25 mouse cellular contexts compared by ENCODE assay signal in genomic region chr11:60387944-60388343, GRCm38 (mm10). TPM values are rescaled to one million over a fixed set of nuclear protein-coding genes. Genes with fewer than 3 reads are reported as not detected.
DNase-seq lines count a peak whose midpoint lies in the region; ATAC-seq and TF ChIP-seq lines count a peak whose summit lies in the region.
"Had no signal": no experiment of that assay in that cellular context is flagged by ENCODE, and none has a peak within 500 bp of the region (broad histone marks: within the 10 kb centered on the region; RNA-seq: fewer than 3 reads in every experiment).

No protein-coding gene starts in this region.

- no peaks in the 10 kb centered on the region for H3K36me3 ChIP-seq in kidney, embryonic 16.5 days (ENCODE audit: insufficient read depth, low read length)
- H3K36me3 ChIP-seq in intestine, postnatal 0 days (ENCODE audit: control insufficient read depth, insufficient read depth), result no peaks in the 10 kb centered on the region
- H3K36me3 ChIP-seq in small intestine, adult 2 months (ENCODE audit: control insufficient read depth, insufficient read depth, low read length), result no peaks in the 10 kb centered on the region
- H3K36me3 ChIP-seq in forebrain, embryonic 15.5 days, result no peaks in the 10 kb centered on the region
- H3K36me3 ChIP-seq: embryonic facial prominence, embryonic 10.5 days; embryonic facial prominence, embryonic 12.5 days; G1E had no signal

- no peaks in the 10 kb centered on the region for H3K27me3 ChIP-seq in kidney, embryonic 16.5 days (ENCODE audit: insufficient read depth, low read length)
- no peaks in the 10 kb centered on the region for H3K27me3 ChIP-seq in intestine, postnatal 0 days (replicated peaks; ENCODE audit: control insufficient read depth, insufficient read depth, low read length)
- H3K27me3 ChIP-seq in small intestine, adult 2 months (ENCODE audit: control insufficient read depth, insufficient read depth, low read length), result no peaks in the 10 kb centered on the region
- H3K27me3 ChIP-seq in forebrain, embryonic 15.5 days, result no peaks in the 10 kb centered on the region
- H3K27me3 ChIP-seq: CH12.LX; embryonic facial prominence, embryonic 12.5 days; forebrain, embryonic 13.5 days; Patski had no signal

- 88% methylated on average over 2 of the region's 2 CpGs for WGBS in kidney, embryonic 16.5 days
- WGBS in intestine, postnatal 0 days, result 38% methylated on average over 2 of the region's 2 CpGs
- 30% methylated on average over 2 of the region's 2 CpGs for WGBS in small intestine, adult 2 months
- 88% methylated on average over 2 of the region's 2 CpGs for WGBS in forebrain, embryonic 15.5 days

- TF ChIP-seq POLR2A in small intestine, adult 2 months (IDR thresholded peaks at IDR 0.05; ENCODE audit: low read depth, low read length), result no peak

- no peak for TF ChIP-seq CTCF in intestine, postnatal 0 days (IDR thresholded peaks at IDR 0.05; ENCODE audit: low read depth)
- no peak for TF ChIP-seq CTCF in small intestine, adult 2 months (IDR thresholded peaks at IDR 0.05; ENCODE audit: extremely low read depth, insufficient read length, insufficient replicate concordance, low read depth, low read length)

- H3K4me1 ChIP-seq in kidney, embryonic 16.5 days (ENCODE audit: insufficient read depth, low read length), result no peaks in the 10 kb centered on the region
- H3K4me1 ChIP-seq in intestine, postnatal 0 days (replicated peaks; ENCODE audit: control insufficient read depth, insufficient read depth, low read length), result peaks cover 8% of the 10 kb centered on the region
- H3K4me1 ChIP-seq in small intestine, adult 2 months (ENCODE audit: control insufficient read depth, insufficient read depth, insufficient read length, low read length), result peaks cover 19% of the 10 kb centered on the region
- peaks cover 20% of the 10 kb centered on the region for H3K4me1 ChIP-seq in forebrain, embryonic 15.5 days

- no peak overlapping the region for H3K27ac ChIP-seq in kidney, embryonic 16.5 days (ENCODE audit: low read length)
- H3K27ac ChIP-seq in intestine, postnatal 0 days (ENCODE audit: low read depth, low read length), result peak overlapping the region; percentile 81
- peak overlapping the region; percentile 83 for H3K27ac ChIP-seq in small intestine, adult 2 months (ENCODE audit: insufficient read depth, low read depth, low read length)
- H3K27ac ChIP-seq in forebrain, embryonic 15.5 days (replicated peaks), result no peak overlapping the region
- H3K27ac ChIP-seq: embryonic facial prominence, embryonic 10.5 days; embryonic facial prominence, embryonic 12.5 days; forebrain, embryonic 13.5 days had no signal

- H3K4me3 ChIP-seq in kidney, embryonic 16.5 days (ENCODE audit: low read length), result no peak overlapping the region
- H3K4me3 ChIP-seq in intestine, postnatal 0 days (ENCODE audit: low read depth, low read length), result no peak overlapping the region
- no peak overlapping the region for H3K4me3 ChIP-seq in small intestine, adult 2 months (ENCODE audit: low read depth, low read length)
- H3K4me3 ChIP-seq in forebrain, embryonic 15.5 days, result no peak overlapping the region
- H3K4me3 ChIP-seq: embryonic facial prominence, embryonic 10.5 days; embryonic facial prominence, embryonic 12.5 days; forebrain, embryonic 13.5 days had no signal

- no peak for ATAC-seq in kidney, embryonic 16.5 days (ENCODE audit: low FRiP score, low TSS enrichment)
- ATAC-seq in intestine, postnatal 0 days, result peak; percentile 93
- ATAC-seq in forebrain, embryonic 15.5 days (replicated peaks), result no peak
- ATAC-seq in granulocyte monocyte progenitor cell, adult 5-6 weeks (replicated peaks; ENCODE audit: poor library complexity, severe bottlenecking), result no peak
- ATAC-seq: activated CD4-positive, CD25-positive, alpha-beta regulatory T cell, adult 4 months; CD4-positive, CD25-positive, alpha-beta regulatory T cell, adult 4 months; forebrain, embryonic 13.5 days; Patski had no signal

- no peak overlapping the region for H3K9ac ChIP-seq in kidney, embryonic 16.5 days (replicated peaks; ENCODE audit: low read length)
- no peak overlapping the region for H3K9ac ChIP-seq in intestine, postnatal 0 days (ENCODE audit: low read depth, low read length)
- H3K9ac ChIP-seq in forebrain, embryonic 15.5 days (replicated peaks), result no peak overlapping the region
- H3K9ac ChIP-seq: embryonic facial prominence, embryonic 12.5 days; forebrain, embryonic 13.5 days had no signal

- H3K4me2 ChIP-seq in kidney, embryonic 16.5 days (replicated peaks; ENCODE audit: low read depth, low read length), result no peak overlapping the region
- no peak overlapping the region; the same call in none of the 2 replicates for H3K4me2 ChIP-seq in intestine, postnatal 0 days (replicated peaks; ENCODE audit: low read depth)
- H3K4me2 ChIP-seq in forebrain, embryonic 15.5 days (replicated peaks), result no peak overlapping the region
- H3K4me2 ChIP-seq: embryonic facial prominence, embryonic 12.5 days; forebrain, embryonic 13.5 days had no signal

- no peaks in the 10 kb centered on the region for H3K9me3 ChIP-seq in kidney, embryonic 16.5 days (ENCODE audit: low read length)
- H3K9me3 ChIP-seq in intestine, postnatal 0 days (ENCODE audit: control insufficient read depth), result no peaks in the 10 kb centered on the region
- no peaks in the 10 kb centered on the region for H3K9me3 ChIP-seq in forebrain, embryonic 15.5 days
- H3K9me3 ChIP-seq: embryonic facial prominence, embryonic 10.5 days; embryonic facial prominence, embryonic 12.5 days; forebrain, embryonic 13.5 days; G1E had no signal

- peak; percentile 7 for DNase-seq in kidney, adult 11 months
- peak; percentile 17 for DNase-seq in kidney, adult 9 months
- DNase-seq in kidney, postnatal 14 days, result no peak
- DNase-seq: adrenal gland, adult 8-10 months; adrenal gland, postnatal 14 days; adrenal gland, postnatal 36 days; B cell, adult 2 months; cerebellum, adult 11-12 months; cerebellum, adult 2 months; cerebellum, adult 9-10 months; cerebellum, postnatal 10 days; cerebellum, postnatal 25 days had no signal

RNA-seq across cellular contexts. Expression of gene Gid4, which starts 29.0 kb away (rescaled TPM):
- polyA plus RNA-seq in kidney, embryonic 16.5 days (2015; fragmentation: Nextera tagmentation; extraction: Ambion mirVana), result 26.5 and 26.6 TPM in 2 replicates
- 11.3 and 12.2 TPM in 2 replicates for polyA plus RNA-seq in intestine, postnatal 0 days (2015; fragmentation: Nextera tagmentation; extraction: Ambion mirVana)
- polyA plus RNA-seq in small intestine, adult 2 months (2012; rRNA removed), result 7.6 and 13.8 TPM in 2 replicates
- 27.0 and 27.8 TPM in 2 replicates for polyA plus RNA-seq in forebrain, embryonic 15.5 days (2015; fragmentation: Nextera tagmentation; extraction: Ambion mirVana)
- 22.3 and 25.4 TPM in 2 replicates for total RNA-seq in granulocyte monocyte progenitor cell, adult 5-6 weeks (2014; fragmentation: Nextera tagmentation)
- 28.5 and 29.5 TPM in 2 replicates for total RNA-seq in granulocyte monocyte progenitor cell, adult 5-6 weeks (2017)

RNA-seq across cellular contexts. Expression of gene Atpaf2, which starts 30.3 kb away (rescaled TPM):
- polyA plus RNA-seq in kidney, embryonic 16.5 days (2015; fragmentation: Nextera tagmentation; extraction: Ambion mirVana), result 61.4 and 62.1 TPM in 2 replicates
- polyA plus RNA-seq in intestine, postnatal 0 days (2015; fragmentation: Nextera tagmentation; extraction: Ambion mirVana), result 60.3 and 70.4 TPM in 2 replicates
- polyA plus RNA-seq in small intestine, adult 2 months (2012; rRNA removed), result 11.4 and 29.7 TPM in 2 replicates
- 49.8 and 49.9 TPM in 2 replicates for polyA plus RNA-seq in forebrain, embryonic 15.5 days (2015; fragmentation: Nextera tagmentation; extraction: Ambion mirVana)
- 26.8 and 31.7 TPM in 2 replicates for total RNA-seq in granulocyte monocyte progenitor cell, adult 5-6 weeks (2014; fragmentation: Nextera tagmentation)
- total RNA-seq in granulocyte monocyte progenitor cell, adult 5-6 weeks (2017), result 49.5 and 52.1 TPM in 2 replicates

RNA-seq across cellular contexts. Expression of gene Drc3, which starts 34.8 kb away (rescaled TPM):
- 2.1 and 2.8 TPM in 2 replicates for polyA plus RNA-seq in kidney, embryonic 16.5 days (2015; fragmentation: Nextera tagmentation; extraction: Ambion mirVana)
- polyA plus RNA-seq in intestine, postnatal 0 days (2015; fragmentation: Nextera tagmentation; extraction: Ambion mirVana), result 1.7 and 1.9 TPM in 2 replicates
- polyA plus RNA-seq in small intestine, adult 2 months (2012; rRNA removed), result 0.30 and 0.33 TPM in 2 replicates
- polyA plus RNA-seq in forebrain, embryonic 15.5 days (2015; fragmentation: Nextera tagmentation; extraction: Ambion mirVana), result 5.7 and 7.3 TPM in 2 replicates
- 1.8 TPM in 1 of 2 replicates, not detected in the other for total RNA-seq in granulocyte monocyte progenitor cell, adult 5-6 weeks (2014; fragmentation: Nextera tagmentation)
- total RNA-seq in granulocyte monocyte progenitor cell, adult 5-6 weeks (2017), result 0.52 and 1.2 TPM in 2 replicates

RNA-seq across cellular contexts. Expression of gene Tom1l2, which starts 35.2 kb away (rescaled TPM):
- polyA plus RNA-seq in kidney, embryonic 16.5 days (2015; fragmentation: Nextera tagmentation; extraction: Ambion mirVana), result 36.3 and 41.7 TPM in 2 replicates
- 29.6 and 35.1 TPM in 2 replicates for polyA plus RNA-seq in intestine, postnatal 0 days (2015; fragmentation: Nextera tagmentation; extraction: Ambion mirVana)
- polyA plus RNA-seq in small intestine, adult 2 months (2012; rRNA removed), result 73.6 and 152 TPM in 2 replicates
- polyA plus RNA-seq in forebrain, embryonic 15.5 days (2015; fragmentation: Nextera tagmentation; extraction: Ambion mirVana), result 47.9 and 48.7 TPM in 2 replicates
- total RNA-seq in granulocyte monocyte progenitor cell, adult 5-6 weeks (2014; fragmentation: Nextera tagmentation), result 14.1 and 16.8 TPM in 2 replicates
- 3.3 and 5.0 TPM in 2 replicates for total RNA-seq in granulocyte monocyte progenitor cell, adult 5-6 weeks (2017)

Comparison
In these comparisons a context has a peak if more than half of its experiments do, and no peak if none do; other contexts are left out.
1. H3K27ac ChIP-seq: peak in intestine, postnatal 0 days (single experiment) and small intestine, adult 2 months (single experiment); none in kidney, embryonic 16.5 days (single experiment) and forebrain, embryonic 15.5 days (single experiment).